20 mouse cellular contexts compared by ENCODE assay signal in the genomic region with DNA sequence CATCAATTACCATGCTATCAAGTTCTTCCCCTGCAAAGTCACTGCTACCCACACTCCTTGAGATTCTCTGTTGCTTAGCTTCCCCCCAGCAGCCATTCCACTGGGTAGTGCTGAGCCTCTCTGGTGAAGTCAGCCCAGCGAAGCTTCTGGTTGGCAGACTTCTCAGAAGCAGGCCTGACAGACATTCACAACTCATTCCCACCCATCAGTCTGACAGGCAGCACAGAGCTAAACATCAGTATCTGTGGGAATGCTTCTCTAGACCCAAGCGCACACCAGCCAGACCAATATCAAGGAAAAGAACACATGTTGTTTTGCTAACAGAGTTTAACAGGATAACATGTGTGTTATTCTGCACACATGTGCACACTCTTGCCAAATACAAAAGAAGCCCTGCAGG.
"Had no signal": no experiment of that assay in that cellular context is flagged by ENCODE, and none has a peak within 500 bp of the region (broad histone marks: within the 10 kb centered on the region; RNA-seq: fewer than 3 reads in every experiment).

No protein-coding gene starts in this region.

- H3K27me3 ChIP-seq: heart, embryonic 12.5 days; hindbrain, embryonic 13.5 days; hindbrain, embryonic 15.5 days; kidney, embryonic 15.5 days; limb, embryonic 13.5 days; limb, embryonic 15.5 days; liver, embryonic 12.5 days had no signal

- ATAC-seq: hindbrain, postnatal 0 days; intestine, embryonic 16.5 days; liver, embryonic 12.5 days had no signal

- H3K27ac ChIP-seq: heart, embryonic 10.5 days; hindbrain, embryonic 13.5 days; hindbrain, embryonic 15.5 days; hindbrain, postnatal 0 days; kidney, embryonic 15.5 days; kidney, postnatal 0 days; limb, embryonic 13.5 days; limb, embryonic 15.5 days; liver, embryonic 12.5 days; liver, embryonic 14.5 days had no signal

- H3K9ac ChIP-seq: heart, embryonic 12.5 days; hindbrain, embryonic 13.5 days; hindbrain, embryonic 15.5 days; kidney, embryonic 15.5 days; limb, embryonic 13.5 days; limb, embryonic 15.5 days; liver, embryonic 12.5 days; liver, embryonic 14.5 days had no signal

- DNase-seq: gastrocnemius, postnatal 14 days; gastrocnemius, postnatal 36 days; heart, adult 18-20 months; heart, postnatal 10 days; heart, postnatal 36 days; layer of hippocampus, adult 9-11 months; layer of hippocampus, postnatal 36 days; left cerebral cortex, postnatal 4 days had no signal

- H3K36me3 ChIP-seq: heart, embryonic 10.5 days; heart, embryonic 12.5 days; hindbrain, embryonic 13.5 days; hindbrain, embryonic 15.5 days; kidney, embryonic 15.5 days; limb, embryonic 13.5 days; limb, embryonic 15.5 days; liver, embryonic 12.5 days had no signal

- H3K4me3 ChIP-seq: heart, embryonic 10.5 days; heart, embryonic 12.5 days; hindbrain, embryonic 13.5 days; hindbrain, embryonic 15.5 days; kidney, embryonic 15.5 days; limb, embryonic 13.5 days; limb, embryonic 15.5 days; liver, embryonic 12.5 days had no signal

- H3K9me3 ChIP-seq: heart, embryonic 10.5 days; heart, embryonic 12.5 days; hindbrain, embryonic 13.5 days; hindbrain, embryonic 15.5 days; kidney, embryonic 15.5 days; limb, embryonic 13.5 days; limb, embryonic 15.5 days; liver, embryonic 12.5 days had no signal

- H3K4me2 ChIP-seq: heart, embryonic 12.5 days; hindbrain, embryonic 13.5 days; hindbrain, embryonic 15.5 days; kidney, embryonic 15.5 days; limb, embryonic 13.5 days; limb, embryonic 15.5 days; liver, embryonic 12.5 days had no signal

- H3K4me1 ChIP-seq: heart, embryonic 10.5 days; hindbrain, embryonic 13.5 days; hindbrain, embryonic 15.5 days; liver, embryonic 12.5 days had no signal
